Mouse (Mus musculus) lung, postnatal 0 days (tissue): ENCODE measurements around the gene Chpf2. TPM values are rescaled to one million over a fixed set of nuclear protein-coding genes. Genes with fewer than 3 reads are reported as not detected.

Source experiments
- ATAC-seq: fragments of 200-750 bp; cut with Nextera tagmentation; 2 replicates; pipeline ENCODE4 v1.8.0; 2017; ENCODE audit warnings: moderate library complexity
- DNase-seq: peaks from one replicate; pipeline ENCODE4 v3.0.0-alpha.2; 2016; ENCODE audit warnings: low spot score
- H3K27ac ChIP-seq: fragments of 300-500 bp; sonication (generic); 2 replicates; pipeline ENCODE4 v1.5.1; 2014; ENCODE audit warnings: antibody characterized with exemption, mild to moderate bottlenecking, low read length, mixed read lengths
- H3K27me3 ChIP-seq: fragments of 300-500 bp; sonication (generic); replicated peaks from 2 replicates; pipeline ENCODE4 v1.6.1; 2014; ENCODE audit warnings: low read length, mixed read lengths; ENCODE audit not compliant: insufficient read depth
- H3K36me3 ChIP-seq: fragments of 300-500 bp; sonication (generic); 2 replicates; pipeline ENCODE4 v1.6.1; 2014; ENCODE audit warnings: low read length, mixed read lengths; ENCODE audit not compliant: insufficient read depth
- H3K4me1 ChIP-seq: fragments of 300-500 bp; sonication (generic); 2 replicates; pipeline ENCODE4 v1.6.1; 2014; ENCODE audit warnings: antibody characterized with exemption, low read depth, low read length, mixed read lengths; ENCODE audit not compliant: insufficient read depth
- H3K4me2 ChIP-seq: fragments of 300-500 bp; sonication (generic); replicated peaks from 2 replicates; pipeline ENCODE4 v1.6.1; 2014; ENCODE audit warnings: low read depth, mild to moderate bottlenecking, low read length, moderate library complexity, mixed read lengths
- H3K4me3 ChIP-seq: fragments of 300-500 bp; sonication (generic); 2 replicates; pipeline ENCODE4 v1.5.1; 2014; ENCODE audit warnings: low read depth, low read length
- H3K9ac ChIP-seq: fragments of 300-500 bp; sonication (generic); replicated peaks from 2 replicates; pipeline ENCODE4 v1.6.1; 2014; ENCODE audit warnings: low read depth, mild to moderate bottlenecking
- H3K9me3 ChIP-seq: fragments of 300-500 bp; sonication (generic); 2 replicates; pipeline ENCODE4 v1.6.1; 2016; ENCODE audit warnings: low read length, mixed read lengths
- CTCF ChIP-seq: IDR thresholded peaks from 2 replicates; pipeline ENCODE4 v1.5.1; 2016; ENCODE audit warnings: antibody characterized with exemption, mild to moderate bottlenecking
- EP300 ChIP-seq: IDR thresholded peaks from 2 replicates; pipeline ENCODE4 v1.6.1; 2016; ENCODE audit warnings: antibody characterized with exemption, mild to moderate bottlenecking, control low read depth
- WGBS: fragments of 180-500 bp; shearing (Covaris S2); extraction: QIAGEN DNeasy Blood & Tissue Kit; methylation state at CpG from one replicate; pipeline ENCODE4 v1.1.7; 2014; 5-methylcytosine and 5-hydroxymethylcytosine counted together
- polyA plus RNA-seq: library from polyadenylated mRNA; unstranded; fragments of >200 nt; fragmentation: Nextera tagmentation; extraction: Ambion mirVana; gene quantifications from 2 replicates; pipeline ENCODE4 v1.2.1, GENCODE M21; 2015

Chpf2 gene
- polyA plus RNA-seq, 1 experiment from 2014 or later = 22.5 TPM

GRCm38 (mm10) chr5:24575948-24576347 lies 10.6 kb upstream of the Chpf2 start:
- Histone ChIP-seq H3K27ac (no peak overlapping the region), H3K4me1 (peaks cover 6% of the 10 kb centered on the region; the same call in 1 of the 2 replicates), H3K9ac (no peak overlapping the region), H3K4me3 (no peak overlapping the region), H3K4me2 (no peak overlapping the region), H3K9me3 (no peaks in the 10 kb centered on the region), H3K36me3 (peaks cover 19% of the 10 kb centered on the region), H3K27me3 (no peaks in the 10 kb centered on the region)
- no peak for TF ChIP-seq EP300
- TF ChIP-seq CTCF = no peak
- WGBS = 81% methylated on average over 1 of the region's 1 CpGs
- ATAC-seq (no peak), DNase-seq (no peak)

DNA sequence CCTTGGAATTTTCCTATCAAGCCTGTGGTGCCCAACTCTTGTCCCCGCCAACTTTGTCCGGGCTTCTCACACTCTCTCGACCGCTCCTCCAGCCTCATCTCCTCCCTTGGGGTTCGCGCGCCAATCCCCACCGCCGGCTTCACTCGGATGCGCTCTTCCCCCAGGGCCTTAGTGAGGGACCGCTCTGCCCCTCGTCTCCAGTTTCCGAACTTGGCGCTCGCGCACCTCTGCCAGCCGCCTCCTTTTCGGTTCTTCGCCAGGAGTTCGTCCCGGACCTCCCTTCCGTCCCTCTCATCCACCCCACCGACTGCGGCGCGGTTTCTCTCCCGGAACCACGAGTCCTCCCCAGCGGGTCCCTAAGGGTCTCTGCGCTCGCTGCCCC lies 9.7 kb upstream of the Chpf2 start:
- Histone ChIP-seq H3K27me3 (no peaks in the 10 kb centered on the region), H3K9me3 (no peaks in the 10 kb centered on the region), H3K9ac (peak overlapping the region; percentile 70), H3K27ac (peak overlapping the region; percentile 81), H3K4me3 (peak overlapping the region; percentile 68), H3K4me1 (peaks cover 6% of the 10 kb centered on the region; the same call in 1 of the 2 replicates), H3K4me2 (peak overlapping the region; percentile 83), H3K36me3 (peaks cover 11% of the 10 kb centered on the region)
- 2% methylated on average over 32 of the region's 32 CpGs for WGBS
- ATAC-seq = peak; percentile 8
- TF ChIP-seq EP300 (no peak), CTCF (0 out of 2 replicates have a peak, but pooled peaks have one; percentile 14)
- DNase-seq = no peak

DNA sequence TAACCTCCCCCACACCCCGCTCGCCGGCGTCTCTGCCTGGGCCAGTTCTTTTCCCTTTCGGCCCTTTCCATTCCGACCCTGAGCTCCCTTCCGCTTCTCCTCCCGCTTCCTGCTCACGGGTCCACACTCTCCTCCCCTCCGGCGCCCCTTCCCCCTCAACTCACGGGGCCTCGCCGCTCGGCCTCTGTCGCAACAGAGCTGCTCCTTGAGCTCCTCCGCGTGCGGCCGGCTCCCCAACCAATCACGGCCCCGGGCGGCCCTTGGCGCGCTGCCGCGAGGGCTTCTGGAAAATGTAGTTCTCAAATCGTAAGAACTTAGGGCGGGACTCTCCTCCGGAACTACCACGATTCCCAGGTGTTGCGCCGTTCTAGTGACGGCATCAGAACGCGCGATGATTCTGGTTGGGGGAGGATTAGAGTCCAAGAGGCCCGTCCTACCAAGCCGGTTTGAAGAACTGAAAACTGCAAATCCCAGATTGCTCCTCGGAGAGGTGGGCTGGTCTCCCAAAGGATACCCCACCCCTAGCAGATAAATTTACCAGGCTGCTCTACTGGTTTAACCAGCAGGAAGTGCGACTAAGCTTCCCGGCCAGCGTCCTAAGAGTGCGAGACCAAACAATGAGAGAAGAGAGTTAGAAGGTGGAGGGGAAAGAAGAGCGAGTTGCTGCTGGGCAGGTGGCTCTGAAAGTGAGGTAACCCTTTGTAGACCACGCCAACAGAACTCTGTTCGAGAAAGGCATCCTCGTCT lies 9.2 kb upstream of the Chpf2 start, which contains the start of gene Abcf2:
Abcf2 (minus strand) TSS at position 285 of the 747 bp plus-strand sequence.
- peak within 1 kb of the TSS; percentile 68 for H3K4me3 ChIP-seq

DNA sequence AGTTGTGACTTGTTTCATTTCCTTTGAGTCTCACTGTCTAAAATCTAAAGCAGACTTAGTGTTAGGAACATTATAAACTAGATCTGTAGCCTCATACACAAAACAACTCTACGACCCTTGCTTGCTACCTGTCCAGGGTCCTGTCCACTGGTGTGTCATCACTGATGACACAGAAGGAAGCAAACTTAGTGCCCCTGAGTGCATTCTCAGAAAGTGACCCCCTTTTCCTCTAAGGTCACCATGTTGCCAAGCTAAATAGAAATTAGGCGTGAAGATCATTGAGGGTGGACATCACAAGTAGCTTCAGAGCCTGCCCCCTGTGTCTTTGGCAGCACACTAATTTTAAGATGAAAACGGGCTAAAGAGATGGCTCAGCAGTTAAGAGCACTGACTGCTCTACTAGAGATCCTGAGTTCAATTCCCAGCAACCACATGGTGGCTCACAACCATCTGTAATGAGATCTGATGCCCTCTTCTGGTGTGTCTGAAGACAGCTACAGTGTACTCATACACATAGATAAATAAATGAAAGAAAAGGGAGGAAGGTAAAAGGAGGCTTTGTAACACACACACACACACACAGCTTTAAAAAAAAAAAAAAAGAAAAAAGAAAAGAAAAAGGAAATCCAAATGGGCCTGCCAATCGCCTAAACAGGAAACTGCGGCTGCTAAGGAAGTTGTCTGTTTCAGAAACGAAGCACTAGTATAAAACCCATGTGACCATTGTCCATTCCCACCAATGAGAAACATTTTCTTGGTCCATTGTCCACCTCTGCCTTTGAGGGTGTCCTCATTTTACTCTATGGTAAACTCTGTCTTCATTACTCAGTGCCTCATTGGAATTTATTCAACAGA lies 8.2 kb upstream of the Chpf2 start:
- Histone ChIP-seq H3K9ac (peak overlapping the region; percentile 44; the same call in 1 of the 2 replicates), H3K36me3 (peaks cover 2% of the 10 kb centered on the region; the same call in 1 of the 2 replicates), H3K4me1 (peaks cover 6% of the 10 kb centered on the region; the same call in 1 of the 2 replicates), H3K4me3 (peak overlapping the region; percentile 68), H3K27ac (peak overlapping the region; percentile 85), H3K9me3 (no peaks in the 10 kb centered on the region), H3K27me3 (no peaks in the 10 kb centered on the region), H3K4me2 (peak overlapping the region; percentile 65)
- 51% methylated on average over 6 of the region's 6 CpGs for WGBS
- no peak for TF ChIP-seq CTCF
- TF ChIP-seq EP300 = no peak
- DNase-seq (no peak), ATAC-seq (no peak)

More for the DNA sequence above, 9.2 kb upstream of the Chpf2 start, which contains the start of gene Abcf2:
- Histone ChIP-seq H3K9ac (peak within 1 kb of the TSS; percentile 70), H3K9me3 (no peaks in the 10 kb centered on the region), H3K27ac (peak within 1 kb of the TSS; percentile 85), H3K4me2 (peak within 1 kb of the TSS; percentile 83), H3K36me3 (peaks cover 5% of the 10 kb centered on the region; the same call in 1 of the 2 replicates), H3K4me1 (peaks cover 6% of the 10 kb centered on the region; the same call in 1 of the 2 replicates), H3K27me3 (no peaks in the 10 kb centered on the region)
- peak; percentile 69 for TF ChIP-seq EP300
- TF ChIP-seq CTCF = no peak; the same call in 1 of the 2 replicates
- WGBS = under 1% methylated on average over 45 of the region's 48 CpGs
- ATAC-seq (peak; percentile 97), DNase-seq (peak; percentile 99)

DNA sequence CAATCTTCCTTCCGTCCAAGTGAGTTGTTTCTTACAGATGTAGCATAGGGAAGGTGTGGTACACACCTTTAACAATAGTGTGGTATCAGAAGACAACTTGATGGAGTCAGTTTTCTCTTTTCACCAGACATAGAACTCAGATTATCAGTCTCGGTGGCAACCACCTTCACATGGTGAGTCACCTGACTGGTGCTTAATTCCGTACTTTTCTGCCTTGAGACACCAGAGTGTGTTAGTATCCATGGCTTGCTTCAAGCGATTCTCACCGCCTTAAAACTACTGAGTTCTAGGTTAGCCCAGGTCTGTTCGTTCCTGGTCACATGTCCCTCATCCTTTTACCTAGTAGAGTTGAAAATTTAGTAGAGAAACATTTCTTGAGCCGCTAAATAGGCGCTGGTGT lies 435 bp upstream of the Chpf2 start:
- no peaks in the 10 kb centered on the region for H3K27me3 ChIP-seq
- no peak overlapping the region for H3K27ac ChIP-seq
- TF ChIP-seq CTCF (no peak), EP300 (no peak)
- no peaks in the 10 kb centered on the region for H3K9me3 ChIP-seq
- DNase-seq (peak; percentile 19), ATAC-seq (peak; percentile 10; the same call in 1 of the 2 replicates)
- 9% methylated on average over 8 of the region's 8 CpGs for WGBS
- H3K9ac ChIP-seq = peak overlapping the region; percentile 54
- H3K4me1 ChIP-seq = peaks cover 10% of the 10 kb centered on the region; the same call in 1 of the 2 replicates
- peaks cover 2% of the 10 kb centered on the region; the same call in 1 of the 2 replicates for H3K36me3 ChIP-seq
- H3K4me3 ChIP-seq = peak overlapping the region; percentile 65
- H3K4me2 ChIP-seq = peak overlapping the region; percentile 84
